ENCODE assay signal across 8 mouse cellular contexts in the genomic region with DNA sequence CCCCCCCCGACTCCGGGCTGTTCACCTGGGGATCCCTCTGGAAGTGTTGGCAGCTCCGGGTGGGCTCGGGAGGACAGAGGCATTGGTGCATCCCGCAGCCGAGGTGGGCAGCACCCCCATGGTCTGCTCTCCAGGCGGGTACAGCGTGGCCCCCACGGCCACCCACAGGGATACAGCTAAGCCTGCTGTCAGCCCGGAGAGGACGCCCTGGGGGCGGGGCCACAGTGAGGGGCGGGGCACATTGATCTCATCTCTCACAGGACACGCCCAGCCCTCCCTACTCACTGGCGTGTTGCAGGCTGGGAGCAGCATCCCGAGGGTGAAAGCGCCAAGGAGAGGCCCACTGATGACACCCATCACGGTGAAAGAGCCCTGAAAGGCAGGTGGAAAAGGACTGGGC. TPM values are rescaled to one million over a fixed set of nuclear protein-coding genes. Genes with fewer than 3 reads are reported as not detected.
DNase-seq lines count a peak whose midpoint lies in the region; ATAC-seq and TF ChIP-seq lines count a peak whose summit lies in the region.

No protein-coding gene starts in this region.

- H3K9ac ChIP-seq in hindbrain, embryonic 12.5 days, result no peak overlapping the region
- H3K9ac ChIP-seq in midbrain, embryonic 16.5 days (ENCODE audit: low read depth, low read length), result no peak overlapping the region

- H3K27ac ChIP-seq in cortical plate, adult 2 months (ENCODE audit: insufficient read depth, low read length), result no peak overlapping the region
- no peak overlapping the region for H3K27ac ChIP-seq in hindbrain, embryonic 12.5 days
- H3K27ac ChIP-seq in midbrain, embryonic 16.5 days (ENCODE audit: low read length), result no peak overlapping the region

- peak overlapping the region; percentile 2; the same call in 1 of the 2 replicates for H3K4me3 ChIP-seq in cortical plate, adult 2 months (ENCODE audit: insufficient read depth, low read length)
- H3K4me3 ChIP-seq in hindbrain, embryonic 12.5 days, result no peak overlapping the region
- 0 out of 2 replicates have a peak overlapping the region, but pooled peaks have one; percentile 6 for H3K4me3 ChIP-seq in midbrain, embryonic 16.5 days (ENCODE audit: low read depth, low read length)

- H3K27me3 ChIP-seq in hindbrain, embryonic 12.5 days, result peaks cover 60% of the 10 kb centered on the region
- peaks cover 28% of the 10 kb centered on the region for H3K27me3 ChIP-seq in midbrain, embryonic 16.5 days (ENCODE audit: control insufficient read depth, insufficient read depth, low read depth, low read length)

- WGBS in hindbrain, embryonic 12.5 days, result 1% methylated on average over 14 of the region's 18 CpGs
- under 1% methylated on average over 10 of the region's 18 CpGs for WGBS in midbrain, embryonic 16.5 days

- peak overlapping the region; percentile 38 for H3K4me2 ChIP-seq in hindbrain, embryonic 12.5 days (replicated peaks)
- peak overlapping the region; percentile 26; the same call in 1 of the 2 replicates for H3K4me2 ChIP-seq in midbrain, embryonic 16.5 days (ENCODE audit: low read length)

- no peaks in the 10 kb centered on the region for H3K4me1 ChIP-seq in cortical plate, adult 2 months (ENCODE audit: control insufficient read depth, insufficient read depth, low read length)
- peaks cover 12% of the 10 kb centered on the region for H3K4me1 ChIP-seq in hindbrain, embryonic 12.5 days
- H3K4me1 ChIP-seq in midbrain, embryonic 16.5 days (ENCODE audit: control insufficient read depth, insufficient read depth, low read length), result peaks cover 3% of the 10 kb centered on the region; the same call in 1 of the 2 replicates

- no peaks in the 10 kb centered on the region; the same call in 1 of the 2 replicates for H3K9me3 ChIP-seq in hindbrain, embryonic 12.5 days (replicated peaks)
- H3K9me3 ChIP-seq in midbrain, embryonic 16.5 days (replicated peaks; ENCODE audit: control insufficient read depth, low read length, poor library complexity, severe bottlenecking), result no peaks in the 10 kb centered on the region

- no peaks in the 10 kb centered on the region for H3K36me3 ChIP-seq in hindbrain, embryonic 12.5 days
- H3K36me3 ChIP-seq in midbrain, embryonic 16.5 days (ENCODE audit: control insufficient read depth, insufficient read depth, low read length), result no peaks in the 10 kb centered on the region

- peak; percentile 33; the same call in 1 of the 2 replicates for ATAC-seq in hindbrain, embryonic 12.5 days (ENCODE audit: low FRiP score)
- ATAC-seq in midbrain, embryonic 16.5 days, result no peak
- no peak for ATAC-seq in activated CD4-positive, CD25-positive, alpha-beta regulatory T cell, adult 4 months

- TF ChIP-seq CTCF in cortical plate, adult 2 months (IDR thresholded peaks at IDR 0.05; ENCODE audit: extremely low read depth, insufficient read depth, low read length), result no peak

- peak; percentile 59 to 71 for DNase-seq in kidney, postnatal 4 days
- no peak for DNase-seq in kidney, postnatal 25 days
- DNase-seq in adipocyte (ENCODE audit: low spot score), result no peak
- DNase-seq in spleen, adult 18-20 months, result no peak

- no peak for TF ChIP-seq POLR2A in cortical plate, adult 2 months (IDR thresholded peaks at IDR 0.05; ENCODE audit: extremely low read depth, insufficient read depth, low read length)

RNA-seq across cellular contexts. Expression of a gene that starts 4.9 kb away (rescaled TPM):
- 15.9 and 16.0 TPM in 2 replicates for polyA plus RNA-seq in cortical plate, adult 2 months (2012; rRNA removed)
- 0.25 and 0.68 TPM in 2 replicates for polyA plus RNA-seq in hindbrain, embryonic 12.5 days (2016; fragmentation: Nextera tagmentation; extraction: Ambion mirVana)
- polyA plus RNA-seq in midbrain, embryonic 16.5 days (2015; fragmentation: Nextera tagmentation; extraction: Ambion mirVana), result 1.7 and 1.9 TPM in 2 replicates
- not detected for polyA plus RNA-seq in activated CD4-positive, CD25-positive, alpha-beta regulatory T cell, adult 4 months (2017; shearing (Covaris generic))

RNA-seq across cellular contexts. Expression of a gene that starts 9.5 kb away (rescaled TPM):
- 1,503 and 1,518 TPM in 2 replicates for polyA plus RNA-seq in cortical plate, adult 2 months (2012; rRNA removed)
- 2,266 and 2,767 TPM in 2 replicates for polyA plus RNA-seq in hindbrain, embryonic 12.5 days (2016; fragmentation: Nextera tagmentation; extraction: Ambion mirVana)
- 1,781 and 1,796 TPM in 2 replicates for polyA plus RNA-seq in midbrain, embryonic 16.5 days (2015; fragmentation: Nextera tagmentation; extraction: Ambion mirVana)
- over 10,000 TPM; 10,302 to 10,714 TPM for polyA plus RNA-seq in activated CD4-positive, CD25-positive, alpha-beta regulatory T cell, adult 4 months (2017; shearing (Covaris generic))

RNA-seq across cellular contexts. Expression of a gene that starts 13.9 kb away (rescaled TPM):
- 176 and 182 TPM in 2 replicates for polyA plus RNA-seq in cortical plate, adult 2 months (2012; rRNA removed)
- polyA plus RNA-seq in hindbrain, embryonic 12.5 days (2016; fragmentation: Nextera tagmentation; extraction: Ambion mirVana), result 131 and 139 TPM in 2 replicates
- 167 and 182 TPM in 2 replicates for polyA plus RNA-seq in midbrain, embryonic 16.5 days (2015; fragmentation: Nextera tagmentation; extraction: Ambion mirVana)
- polyA plus RNA-seq in activated CD4-positive, CD25-positive, alpha-beta regulatory T cell, adult 4 months (2017; shearing (Covaris generic)), result 100 to 1,000 TPM in 1 of 2 experiments, 10 to 100 TPM in 1; 75.7 to 106 TPM

RNA-seq across cellular contexts. Expression of a gene that starts 18.1 kb away (rescaled TPM):
- polyA plus RNA-seq in cortical plate, adult 2 months (2012; rRNA removed), result 62.2 and 62.3 TPM in 2 replicates
- polyA plus RNA-seq in hindbrain, embryonic 12.5 days (2016; fragmentation: Nextera tagmentation; extraction: Ambion mirVana), result 60.5 and 60.8 TPM in 2 replicates
- 59.7 and 65.0 TPM in 2 replicates for polyA plus RNA-seq in midbrain, embryonic 16.5 days (2015; fragmentation: Nextera tagmentation; extraction: Ambion mirVana)
- 10 to 100 TPM; 13.5 to 17.4 TPM for polyA plus RNA-seq in activated CD4-positive, CD25-positive, alpha-beta regulatory T cell, adult 4 months (2017; shearing (Covaris generic))

RNA-seq across cellular contexts. Expression of a gene that starts 24.6 kb away (rescaled TPM):
- polyA plus RNA-seq in cortical plate, adult 2 months (2012; rRNA removed), result 30.2 and 36.0 TPM in 2 replicates
- 22.1 and 23.8 TPM in 2 replicates for polyA plus RNA-seq in hindbrain, embryonic 12.5 days (2016; fragmentation: Nextera tagmentation; extraction: Ambion mirVana)
- polyA plus RNA-seq in midbrain, embryonic 16.5 days (2015; fragmentation: Nextera tagmentation; extraction: Ambion mirVana), result 15.4 and 16.1 TPM in 2 replicates
- not detected for polyA plus RNA-seq in activated CD4-positive, CD25-positive, alpha-beta regulatory T cell, adult 4 months (2017; shearing (Covaris generic))

Comparison
In these comparisons a context has a peak if more than half of its experiments do, and no peak if none do; other contexts are left out.
1. DNase-seq: peak in kidney, postnatal 4 days (2 of 2); none in kidney, postnatal 25 days (0 of 2), adipocyte (single experiment) and spleen, adult 18-20 months (0 of 2).